Mouse (Mus musculus) megakaryocyte-erythroid progenitor cell, adult 5-6 weeks (primary cell): Measurements from ENCODE around the gene Tanc2. TPM values are rescaled to one million over a fixed set of nuclear protein-coding genes. Genes with fewer than 3 reads are reported as not detected.

Source experiments
- ATAC-seq: replicated peaks from 2 replicates; pipeline ENCODE4 v1.8.0; 2016; ENCODE audit warnings: mild to moderate bottlenecking, inconsistent platforms; ENCODE audit not compliant: severe bottlenecking, poor library complexity, low FRiP score, low TSS enrichment
- total RNA-seq, 2 experiments: library from RNA; stranded (forward) in 1 of 2; stranded (reverse) in 1 of 2; fragments of 200-1000, 215-1000 nt in 1 of 2; fragments of >200 nt in 1 of 2; fragmentation: Nextera tagmentation in 1 of 2; gene quantifications; 2 replicates each; pipeline ENCODE4 v1.2.3; 2014 to 2017

The Tanc2 gene
- total RNA-seq, 2 experiments from 2014 or later: 0.80 to 0.83 TPM

DNA sequence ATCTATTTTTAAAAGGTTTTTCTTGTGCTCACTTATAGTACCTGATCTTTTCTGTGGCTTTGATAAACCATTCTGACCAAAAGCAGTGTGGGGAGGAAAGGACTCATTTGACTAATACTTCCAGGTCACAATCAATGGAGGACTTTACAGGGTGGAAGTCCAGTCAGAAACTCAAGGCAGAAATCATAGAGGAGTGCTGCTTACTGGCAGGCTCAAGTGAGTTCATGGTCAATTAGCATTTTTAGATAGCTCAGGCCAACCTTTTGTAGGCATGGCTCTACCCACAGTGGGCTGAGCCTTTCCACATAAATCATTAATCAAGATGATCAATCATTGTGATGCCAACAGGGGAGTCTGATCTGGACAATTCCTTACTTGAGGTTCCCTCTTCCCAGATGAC lies 12.4 kb downstream of the Tanc2 start:
- no peak for ATAC-seq

DNA sequence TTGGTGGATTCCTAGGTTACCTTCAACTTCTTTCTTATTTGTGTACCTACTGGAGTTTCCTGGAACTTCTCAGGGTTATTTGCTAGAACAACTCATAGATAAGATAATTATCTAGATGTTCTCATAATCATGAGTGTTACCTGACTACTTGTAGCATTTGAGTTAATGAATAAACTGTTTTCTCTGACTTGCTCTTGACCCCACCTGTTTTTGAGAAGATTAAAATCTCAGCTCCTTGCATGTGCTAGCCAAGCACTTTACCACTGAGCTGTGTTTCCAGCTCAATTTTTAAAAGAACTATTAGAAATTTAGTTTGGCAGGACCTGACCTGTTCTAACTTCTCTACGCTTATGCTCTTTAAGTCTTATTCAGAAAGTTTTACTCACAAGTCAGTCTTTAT lies 36.4 kb downstream of the Tanc2 start:
- no peak for ATAC-seq

DNA sequence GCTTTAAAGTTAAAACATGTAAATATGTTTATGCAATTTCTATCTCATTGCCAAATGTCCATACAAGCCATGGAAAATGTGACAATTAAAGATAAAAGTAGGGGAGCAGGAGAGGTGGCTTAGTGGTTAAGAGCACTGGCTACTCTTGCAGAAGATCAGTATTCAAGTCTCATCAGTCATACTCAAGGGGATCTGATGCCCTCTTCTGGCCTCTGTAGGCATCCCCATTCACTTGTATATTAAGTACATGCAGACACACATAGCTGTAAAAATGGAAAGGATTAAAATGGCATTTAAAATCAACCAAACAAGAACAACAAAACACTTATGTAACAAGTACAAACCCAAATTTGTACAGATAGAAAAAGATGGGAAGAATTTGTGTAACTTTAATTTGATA lies 54.2 kb downstream of the Tanc2 start:
- peak; percentile 71 for ATAC-seq

DNA sequence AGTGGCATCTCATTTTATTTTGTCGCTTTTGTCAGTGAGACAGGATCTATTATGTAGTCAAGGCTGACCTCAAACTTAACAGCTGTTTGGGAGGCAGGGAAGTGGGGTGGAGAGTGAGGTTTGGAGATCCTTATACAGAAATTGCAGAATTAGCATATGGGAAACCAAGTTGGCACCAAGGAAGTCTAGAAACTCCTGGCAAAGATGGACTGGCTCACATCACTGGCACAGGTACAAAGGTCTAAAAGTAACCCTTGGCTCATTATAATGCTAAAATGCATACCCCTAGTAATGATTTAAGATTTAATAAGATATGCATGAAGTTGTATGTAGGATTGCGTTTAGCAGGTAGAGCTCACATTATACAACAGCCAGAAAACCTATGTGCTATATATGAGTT lies 58.2 kb downstream of the Tanc2 start:
- no peak for ATAC-seq

DNA sequence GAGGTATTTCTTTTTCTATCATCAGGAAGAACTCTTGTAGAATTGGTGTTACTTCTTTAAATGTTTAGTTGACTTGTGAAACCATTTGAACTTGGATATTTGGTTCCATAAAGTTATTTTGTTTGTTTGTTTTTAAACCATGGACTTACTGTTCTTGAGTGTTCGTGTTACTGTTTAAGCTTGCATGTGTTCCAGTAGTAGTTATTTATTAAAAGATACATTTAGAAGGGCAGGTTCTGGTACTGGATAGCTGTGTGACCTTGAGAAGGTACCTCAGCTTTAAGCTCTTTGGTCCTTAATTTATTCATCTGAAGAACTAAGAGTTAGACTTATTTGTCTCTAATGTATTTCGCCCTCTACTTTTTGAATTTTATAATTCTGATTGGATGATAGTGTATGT lies 64.8 kb downstream of the Tanc2 start:
- no peak for ATAC-seq

DNA sequence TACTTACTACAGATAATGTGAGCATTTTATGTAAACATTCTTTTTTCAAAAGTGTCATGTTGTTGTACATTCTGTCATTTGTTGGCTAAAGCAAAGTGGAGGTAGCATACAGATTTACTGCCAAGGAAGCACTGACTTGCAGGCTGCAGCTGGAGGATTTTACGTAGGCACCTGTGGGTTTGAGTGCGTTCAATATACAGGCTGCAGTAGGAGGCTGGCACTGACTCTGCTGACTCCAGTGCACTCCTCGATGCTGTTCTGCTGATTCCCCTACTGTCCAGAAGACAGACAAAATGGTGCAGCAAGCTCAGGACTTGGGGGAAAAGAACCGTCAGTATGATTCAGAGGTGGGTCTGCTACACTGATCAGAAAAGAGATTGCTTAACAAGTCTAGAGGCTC lies 65.5 kb downstream of the Tanc2 start:
- no peak for ATAC-seq

DNA sequence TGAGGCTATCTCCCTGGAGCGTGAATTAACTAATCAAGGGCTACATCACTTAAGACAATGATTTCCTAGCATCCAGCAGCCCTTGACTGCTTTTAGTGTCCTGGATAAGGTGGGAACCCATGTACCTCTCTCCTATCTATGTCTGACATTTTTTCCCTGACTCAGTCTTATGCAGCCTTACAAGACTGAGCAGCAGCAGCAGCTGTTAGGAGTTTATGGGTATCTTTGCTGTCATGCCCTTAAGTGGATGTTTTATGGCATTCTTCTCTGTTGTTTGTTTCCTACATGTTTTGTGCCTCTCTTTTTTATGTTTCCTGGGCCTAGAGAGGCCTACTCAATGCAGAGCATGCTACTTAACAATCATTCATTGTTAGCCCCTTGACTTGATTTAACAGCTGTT lies 78.1 kb downstream of the Tanc2 start:
- ATAC-seq: no peak

DNA sequence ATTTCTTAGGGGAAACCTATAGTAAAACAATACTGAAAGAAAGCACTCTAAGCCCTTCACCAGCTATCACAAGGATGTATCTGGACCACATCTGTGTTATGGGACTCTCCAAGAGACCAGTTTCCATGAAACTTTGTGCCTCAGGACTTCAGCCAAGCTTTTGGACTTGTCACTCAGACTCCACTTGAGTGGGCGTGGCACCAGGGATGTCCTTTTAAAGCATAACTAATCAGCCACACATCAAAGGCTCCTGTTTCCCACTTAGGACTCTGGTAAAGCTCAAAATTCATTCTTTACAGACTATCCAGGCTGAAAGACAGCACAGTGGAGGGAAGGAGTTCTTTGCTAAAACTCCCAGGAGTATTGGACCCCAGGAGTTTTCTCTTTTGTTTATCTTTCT lies 89.2 kb downstream of the Tanc2 start:
- no peak for ATAC-seq

DNA sequence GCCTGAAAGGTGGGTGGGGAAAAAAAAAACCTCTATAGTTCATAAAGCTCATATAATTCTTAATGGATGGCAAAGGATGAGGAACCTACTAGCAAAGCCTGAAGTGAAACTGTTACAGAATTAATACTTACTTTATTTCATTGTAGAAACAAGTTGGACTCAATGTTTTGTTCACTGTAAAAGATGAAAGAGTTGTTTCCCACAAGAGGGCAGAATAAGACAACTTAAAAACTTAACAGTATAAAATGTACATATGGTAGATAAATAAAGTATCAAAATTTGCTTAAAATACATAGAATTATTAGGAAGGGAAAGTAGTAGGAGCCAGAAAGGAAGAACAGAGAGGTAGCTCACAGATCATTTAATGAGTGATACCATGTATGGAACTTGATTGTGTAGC lies 95.0 kb downstream of the Tanc2 start:
- ATAC-seq: no peak

DNA sequence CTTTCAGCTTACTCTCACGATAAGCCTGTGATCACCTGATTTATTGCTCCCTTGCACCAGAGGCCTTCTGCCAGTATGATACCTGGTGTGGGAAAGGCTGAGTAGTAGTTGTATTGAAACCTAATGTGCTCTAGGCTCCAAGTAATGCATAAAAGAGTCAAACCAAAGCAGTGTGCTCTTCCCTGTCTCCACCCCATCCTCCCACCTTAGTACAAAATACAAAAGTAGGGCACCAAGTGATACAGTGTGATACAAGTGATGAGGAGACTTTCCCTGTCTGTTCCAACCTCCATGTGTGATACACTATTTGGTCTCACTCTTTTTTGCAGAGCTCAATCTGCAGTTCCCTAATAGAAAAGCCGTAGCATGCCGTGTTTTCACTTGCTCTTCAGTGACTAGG lies 110.7 kb downstream of the Tanc2 start:
- no peak for ATAC-seq

DNA sequence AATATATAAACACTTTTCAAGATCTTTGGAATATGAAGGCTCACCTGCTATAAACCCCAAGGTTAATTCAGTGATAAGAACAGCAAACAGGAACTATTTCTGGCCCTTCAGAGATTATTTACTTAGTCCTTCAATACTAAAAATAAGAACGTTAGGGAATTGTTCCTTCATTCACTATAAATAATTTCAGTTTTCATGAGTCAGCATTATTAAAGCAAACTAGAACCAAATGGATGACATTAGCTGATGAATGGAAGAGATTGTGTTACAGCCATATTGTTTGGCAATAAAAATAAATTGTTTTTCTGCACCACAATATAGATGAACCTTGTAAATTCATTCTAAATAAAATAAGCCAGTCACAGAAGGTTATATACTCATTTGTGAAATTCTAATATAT lies 129.9 kb downstream of the Tanc2 start:
- no peak for ATAC-seq

DNA sequence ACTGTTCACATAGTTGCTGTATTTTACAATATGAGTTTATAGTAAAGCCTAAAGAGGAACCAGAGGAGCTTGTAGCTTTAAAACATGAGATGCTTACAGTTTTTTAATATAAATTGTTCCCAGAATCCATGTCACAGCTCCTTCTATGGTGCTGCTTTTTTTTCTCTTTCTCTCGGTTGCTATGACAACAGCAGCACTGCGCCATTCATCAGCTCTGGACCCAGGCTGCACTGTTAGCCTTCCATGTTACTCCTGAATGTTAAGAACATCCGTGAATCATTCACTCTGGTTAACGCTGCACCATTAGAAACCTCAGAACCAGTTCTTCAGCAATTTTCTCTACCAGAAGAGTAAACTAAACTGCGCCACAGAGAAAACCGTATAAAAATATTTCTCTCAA lies 141.8 kb downstream of the Tanc2 start:
- no peak for ATAC-seq

DNA sequence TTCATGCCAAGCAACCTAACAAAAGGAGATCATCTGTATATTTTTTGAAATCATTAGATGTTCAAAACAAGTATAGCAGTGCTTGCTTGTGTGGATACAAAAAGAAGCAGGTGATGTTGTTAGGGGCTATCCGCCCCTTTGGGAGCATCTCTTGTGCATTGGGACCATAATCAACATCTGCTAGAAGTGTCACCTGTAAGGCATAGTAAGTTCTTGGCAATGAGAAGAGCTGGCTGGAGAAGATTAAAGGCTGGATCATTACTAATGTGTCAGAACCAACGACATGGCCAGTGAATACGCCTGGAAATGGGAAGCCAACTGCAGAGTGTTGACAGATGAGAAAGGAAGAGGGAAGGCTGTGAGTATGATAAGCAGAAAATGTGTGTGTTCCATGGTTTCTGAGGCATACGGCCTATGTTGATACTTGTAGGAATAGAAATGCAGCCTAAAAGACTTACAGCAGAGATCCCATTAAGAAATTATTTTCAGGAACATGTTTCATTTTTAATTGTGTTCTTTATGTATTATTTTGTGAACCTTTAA lies 142.3 kb downstream of the Tanc2 start:
- no peak for ATAC-seq

DNA sequence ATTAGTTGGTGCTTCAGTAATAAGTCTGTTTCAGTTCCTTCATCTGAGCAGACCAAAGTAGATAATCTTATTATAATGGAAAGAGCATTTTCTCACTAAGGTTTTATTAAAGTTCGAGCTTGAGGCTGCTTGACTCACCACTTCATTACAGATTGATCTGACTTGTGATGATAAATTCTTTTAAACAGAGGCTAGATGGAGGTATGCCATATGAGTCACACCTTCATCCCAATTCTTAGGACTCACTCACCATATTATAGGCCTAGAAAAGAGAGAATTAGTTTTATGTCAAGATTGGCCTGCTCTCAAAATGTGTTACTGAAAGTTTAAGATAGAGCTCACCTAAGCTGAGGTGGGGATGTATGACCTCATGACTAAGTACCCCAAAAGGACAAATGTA lies 153.4 kb downstream of the Tanc2 start:
- ATAC-seq: no peak

DNA sequence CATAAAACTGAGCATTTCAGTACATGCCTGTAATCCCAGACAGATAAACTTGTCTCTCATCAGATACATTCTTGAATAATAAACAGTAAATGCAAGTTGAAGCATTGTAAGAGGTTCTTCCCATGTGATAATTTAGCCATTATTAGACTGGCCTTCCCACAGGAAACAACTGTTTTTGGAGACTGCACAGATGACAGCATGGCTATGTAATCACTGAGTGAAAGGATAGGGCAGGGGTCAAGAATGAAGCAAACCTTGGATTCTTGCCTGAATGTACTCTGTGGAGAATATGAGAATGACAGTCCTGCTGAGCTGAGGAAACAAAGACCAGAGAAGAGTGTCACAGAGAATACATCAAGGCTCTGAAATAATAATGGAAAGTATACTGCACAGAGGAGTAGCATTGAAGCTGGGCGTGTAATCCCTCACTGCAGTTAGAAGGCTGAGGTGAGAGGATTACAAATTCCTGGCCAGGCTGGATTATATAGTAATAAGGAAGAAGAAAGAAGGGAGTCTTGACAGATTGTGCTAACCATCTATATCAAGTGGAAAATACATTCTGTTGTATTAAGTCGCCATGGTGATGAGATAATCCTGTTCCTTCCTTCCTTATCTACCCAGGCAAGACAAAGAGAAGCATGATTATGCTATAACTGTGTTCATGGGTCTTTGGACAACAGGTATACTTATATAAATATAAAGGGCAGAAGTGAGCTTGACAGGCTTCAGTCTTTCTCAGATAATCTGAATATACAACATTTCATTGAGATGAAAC lies 159.7 kb downstream of the Tanc2 start:
- peak; percentile 61 for ATAC-seq

DNA sequence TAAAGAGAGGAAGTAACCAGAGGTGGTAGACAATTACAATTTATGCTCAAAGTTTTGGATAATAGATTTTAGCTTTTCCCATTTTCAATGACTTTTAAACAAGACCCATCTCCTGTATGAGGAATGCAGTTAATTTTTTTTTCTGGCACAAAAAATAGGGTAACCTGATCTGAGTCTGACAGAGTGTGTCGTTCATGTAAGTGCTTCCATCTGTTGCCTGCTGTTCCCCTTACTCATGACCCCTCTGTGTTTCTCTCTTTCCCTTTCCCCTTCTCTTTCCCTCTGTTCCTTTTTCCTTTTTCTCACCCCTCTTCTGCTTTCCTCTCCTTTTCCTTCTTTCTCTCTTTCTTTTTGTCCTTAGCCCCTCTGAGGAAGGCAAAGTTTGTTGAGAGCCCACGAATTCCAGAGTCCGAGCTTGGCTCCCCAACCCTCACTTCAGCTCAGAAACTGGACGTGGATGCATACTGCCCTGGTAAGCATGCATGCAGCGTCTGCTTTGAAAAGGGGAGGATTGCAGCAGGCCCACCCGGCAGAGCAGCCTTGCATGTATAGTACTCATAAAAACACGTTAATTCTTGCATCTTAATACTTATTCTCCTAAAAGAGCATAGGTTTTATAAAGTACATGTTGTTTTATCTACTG lies 168.9 kb downstream of the Tanc2 start:
- no peak for ATAC-seq

DNA sequence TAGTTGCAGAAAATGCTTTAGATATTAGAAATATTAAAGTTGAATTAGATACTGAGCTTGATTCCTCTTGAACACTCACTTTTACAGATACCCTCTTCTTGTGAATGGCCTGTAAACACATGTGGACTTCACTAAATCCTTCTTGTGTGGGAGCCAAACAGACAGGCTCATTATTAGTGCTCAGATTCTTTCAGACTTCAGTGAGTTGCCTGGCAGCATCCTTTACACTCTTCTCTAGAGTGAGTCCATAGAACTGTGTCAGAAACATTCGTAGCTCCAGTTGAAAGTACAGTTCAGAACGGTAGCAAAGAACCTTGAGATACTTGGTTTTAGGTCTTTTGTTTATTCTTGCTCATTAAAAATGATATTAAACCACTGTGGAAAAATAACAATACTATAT lies 169.6 kb downstream of the Tanc2 start:
- ATAC-seq: no peak

DNA sequence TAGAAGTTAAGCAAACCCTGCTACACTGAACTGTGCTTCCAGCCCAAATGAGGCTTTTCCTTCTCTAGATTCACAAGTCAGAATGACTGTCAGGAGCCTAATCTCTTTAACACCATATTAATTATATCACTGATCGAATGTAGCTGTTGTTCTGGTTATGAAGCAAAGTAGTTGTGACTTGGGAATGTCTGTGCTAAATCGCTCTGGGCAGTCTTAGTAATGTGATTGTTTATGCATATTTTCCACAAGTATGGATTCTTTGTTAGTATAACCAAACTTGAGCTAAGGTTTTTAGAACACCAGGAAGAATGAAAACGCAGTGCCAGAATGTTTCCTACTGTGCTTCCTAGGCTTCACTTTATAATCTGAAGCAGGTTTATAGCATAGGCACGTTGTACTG lies 170.6 kb downstream of the Tanc2 start:
- ATAC-seq: no peak

DNA sequence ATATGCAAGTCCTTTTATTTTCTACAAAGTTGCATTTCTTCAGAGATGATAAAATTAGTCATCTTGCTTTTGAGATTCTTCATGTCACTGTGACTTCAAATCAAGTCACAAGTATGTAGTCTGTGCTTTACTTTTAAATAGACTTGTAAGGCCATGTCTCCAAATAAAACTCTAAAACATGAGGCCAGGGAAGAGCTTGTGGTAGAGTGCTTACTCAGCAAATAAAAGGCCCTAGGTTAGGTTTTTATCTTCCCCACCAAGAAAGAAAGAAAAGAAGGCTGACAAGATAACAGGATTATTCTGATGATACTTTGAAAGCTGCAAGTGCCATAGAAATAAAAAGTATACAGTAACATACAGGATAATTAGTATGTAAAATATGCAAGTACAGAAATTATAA lies 188.0 kb downstream of the Tanc2 start:
- no peak for ATAC-seq

DNA sequence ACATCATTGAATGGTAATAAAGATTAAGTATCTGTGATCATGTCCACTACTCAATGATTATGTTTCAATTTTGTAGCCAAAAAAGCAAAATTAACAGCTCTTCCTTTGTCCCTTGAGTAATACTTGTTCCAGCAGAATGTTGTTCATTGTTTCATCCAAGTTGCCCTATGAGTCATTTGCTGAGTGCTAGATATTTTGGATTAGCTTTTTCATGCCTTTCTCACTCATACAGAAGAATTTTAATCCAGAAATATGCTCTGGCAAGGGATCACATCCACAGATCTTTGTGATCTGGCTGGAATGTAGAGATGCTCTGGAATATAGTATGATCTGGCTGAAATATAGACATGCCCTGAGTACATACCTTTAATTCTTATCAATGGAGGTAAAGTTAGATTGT lies 202.7 kb downstream of the Tanc2 start:
- no peak for ATAC-seq

DNA sequence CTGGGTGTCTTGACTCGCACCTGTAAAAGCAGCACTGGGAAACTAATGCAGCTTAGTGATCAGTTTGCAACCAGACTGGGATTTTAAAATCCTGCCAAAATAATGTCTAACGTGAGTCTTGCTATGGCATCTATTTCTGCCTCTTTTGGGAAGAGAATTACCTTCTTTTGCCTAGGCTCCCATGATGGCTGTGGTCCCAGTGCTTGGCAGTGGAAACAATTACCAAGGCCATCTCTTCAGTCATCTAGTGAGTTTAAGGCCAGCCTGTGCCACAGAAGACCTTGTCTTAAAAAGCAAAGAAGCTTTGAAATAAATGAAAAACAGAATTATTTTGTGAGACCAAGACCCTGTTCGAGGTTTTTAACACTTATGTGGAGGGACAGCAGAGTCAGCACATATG lies 213.9 kb downstream of the Tanc2 start:
- ATAC-seq: no peak
